Mouse (Mus musculus): ENCODE data around the gene Card11.

DNA sequence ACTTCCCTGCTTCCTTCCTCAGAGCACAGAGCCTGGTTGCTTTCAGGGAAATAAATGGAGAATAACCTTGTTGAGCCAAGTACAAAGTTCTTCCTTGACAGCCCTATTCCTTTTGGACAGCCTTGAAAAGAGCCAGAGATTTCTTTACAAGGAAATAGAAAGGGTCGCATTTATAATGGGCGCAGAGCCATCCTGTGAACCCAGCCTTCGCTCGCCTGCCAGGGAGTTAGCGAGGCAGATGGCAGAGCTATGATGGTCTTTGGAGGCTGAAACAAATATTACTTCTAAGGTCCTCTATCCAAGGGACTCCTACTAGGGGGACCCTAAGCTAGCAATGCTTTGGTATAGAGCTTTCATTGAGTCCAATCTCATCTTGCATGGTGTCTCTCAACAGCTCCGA, 35.0 kb upstream of the Card11 start:
- TF ChIP-seq CHD2 (IDR thresholded peaks at IDR 0.05; ENCODE audit: low read depth, low read length) (no peak), HCFC1 (IDR thresholded peaks at IDR 0.05; ENCODE audit: borderline replicate concordance, insufficient read depth, low read length) (no peak), ZC3H11A (IDR thresholded peaks at IDR 0.05; ENCODE audit: borderline replicate concordance, low read depth, low read length) (no peak)
